Mouse (Mus musculus): ENCODE measurements around the gene Usp16. TPM values are rescaled to one million over a fixed set of nuclear protein-coding genes. Genes with fewer than 3 reads are reported as not detected.
A peak's percentile ranks its signal among the peaks of the same experiment; 100 is the strongest.

The Usp16 gene
- polyA plus RNA-seq, 1 experiment from 2014 or later: 24.9 TPM

GRCm38 (mm10) chr16:87524228-87524627, 69.7 kb downstream of the Usp16 start:
- no peaks in the 10 kb centered on the region for H3K36me3 ChIP-seq
- ATAC-seq (ENCODE audit: low read depth): peak; percentile 61
- H3K4me2 ChIP-seq: no peak overlapping the region
- H3K9me3 ChIP-seq (replicated peaks): no peaks in the 10 kb centered on the region
- no peak overlapping the region for H3K4me3 ChIP-seq (replicated peaks)
- no peaks in the 10 kb centered on the region for H3K27me3 ChIP-seq
- no peak overlapping the region for H3K27ac ChIP-seq
- 57% methylated on average over 5 of the region's 5 CpGs for WGBS (ENCODE audit: insufficient replicate concordance)
- no peaks in the 10 kb centered on the region for H3K4me1 ChIP-seq (replicated peaks)
- no peak overlapping the region for H3K9ac ChIP-seq
- DNase-seq: no peak

GRCm38 (mm10) chr16:87527553-87528249, 73.2 kb downstream of the Usp16 start:
- no peaks in the 10 kb centered on the region for H3K4me1 ChIP-seq (replicated peaks)
- DNase-seq (no peak), ATAC-seq (ENCODE audit: low read depth) (no peak)
- 63% methylated on average over 8 of the region's 8 CpGs for WGBS (ENCODE audit: insufficient replicate concordance)
- no peak overlapping the region for H3K4me3 ChIP-seq (replicated peaks)
- H3K27ac ChIP-seq: no peak overlapping the region
- no peaks in the 10 kb centered on the region for H3K27me3 ChIP-seq
- H3K9me3 ChIP-seq (replicated peaks): no peaks in the 10 kb centered on the region
- no peak overlapping the region for H3K4me2 ChIP-seq
- H3K36me3 ChIP-seq: no peaks in the 10 kb centered on the region
- H3K9ac ChIP-seq: no peak overlapping the region

DNA sequence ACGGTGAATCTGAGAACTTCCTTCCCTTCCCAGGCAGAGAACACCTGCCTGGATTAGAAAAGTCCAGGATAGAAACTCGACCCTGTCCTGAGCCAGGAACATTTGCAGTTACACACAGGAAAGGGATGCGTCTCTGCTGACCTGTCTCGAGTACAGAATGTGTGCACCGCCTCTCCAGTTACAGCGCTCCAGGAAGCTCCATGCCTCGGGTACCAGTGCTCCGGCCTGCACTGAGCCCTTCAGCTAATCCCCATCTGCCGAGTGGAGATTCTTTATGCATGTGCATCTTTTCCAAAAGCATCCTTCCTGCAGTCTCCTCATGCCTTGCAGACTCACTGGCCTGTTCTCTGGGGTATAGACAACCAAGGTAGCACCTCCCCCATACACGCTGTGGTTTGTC, 74.3 kb downstream of the Usp16 start:
- H3K27me3 ChIP-seq: no peaks in the 10 kb centered on the region
- no peaks in the 10 kb centered on the region for H3K36me3 ChIP-seq
- no peak overlapping the region for H3K27ac ChIP-seq
- DNase-seq: no peak
- H3K9ac ChIP-seq: no peak overlapping the region
- H3K4me1 ChIP-seq (replicated peaks): no peaks in the 10 kb centered on the region
- no peaks in the 10 kb centered on the region for H3K9me3 ChIP-seq (replicated peaks)
- H3K4me3 ChIP-seq (replicated peaks): no peak overlapping the region
- H3K4me2 ChIP-seq: no peak overlapping the region
- 60% methylated on average over 10 of the region's 10 CpGs for WGBS (ENCODE audit: insufficient replicate concordance)
- ATAC-seq (ENCODE audit: low read depth): no peak

Other genes with a start within 250 kb of the Usp16 start
- gene N6amt1, start 100.5 kb upstream of the Usp16 start, polyA plus RNA-seq (2015; fragmentation: Nextera tagmentation; extraction: Ambion mirVana): 9.2 TPM in 2 replicates
- 11.4 and 13.8 TPM in 2 replicates for gene Ltn1, start 22.1 kb upstream of the Usp16 start, polyA plus RNA-seq (2015; fragmentation: Nextera tagmentation; extraction: Ambion mirVana)
- gene Rwdd2b, start 14.1 kb upstream of the Usp16 start, polyA plus RNA-seq (2015; fragmentation: Nextera tagmentation; extraction: Ambion mirVana): 6.8 TPM in 2 replicates
- gene Cct8, start 41.2 kb downstream of the Usp16 start, polyA plus RNA-seq (2015; fragmentation: Nextera tagmentation; extraction: Ambion mirVana): 356 and 422 TPM in 2 replicates
- gene Map3k7cl, start 98.6 kb downstream of the Usp16 start, polyA plus RNA-seq (2015; fragmentation: Nextera tagmentation; extraction: Ambion mirVana): not detected in 2 replicates
- gene Bach1, start 244.2 kb downstream of the Usp16 start, polyA plus RNA-seq (2015; fragmentation: Nextera tagmentation; extraction: Ambion mirVana): 6.3 and 9.0 TPM in 2 replicates